Mouse (Mus musculus): Measurements from ENCODE around the gene Wdr20. TPM values are rescaled to one million over a fixed set of nuclear protein-coding genes. Genes with fewer than 3 reads are reported as not detected.

Wdr20 gene
- total and polyA plus RNA-seq, 3 experiments, result 18.8 to 25.8 TPM; not detected in 1

DNA sequence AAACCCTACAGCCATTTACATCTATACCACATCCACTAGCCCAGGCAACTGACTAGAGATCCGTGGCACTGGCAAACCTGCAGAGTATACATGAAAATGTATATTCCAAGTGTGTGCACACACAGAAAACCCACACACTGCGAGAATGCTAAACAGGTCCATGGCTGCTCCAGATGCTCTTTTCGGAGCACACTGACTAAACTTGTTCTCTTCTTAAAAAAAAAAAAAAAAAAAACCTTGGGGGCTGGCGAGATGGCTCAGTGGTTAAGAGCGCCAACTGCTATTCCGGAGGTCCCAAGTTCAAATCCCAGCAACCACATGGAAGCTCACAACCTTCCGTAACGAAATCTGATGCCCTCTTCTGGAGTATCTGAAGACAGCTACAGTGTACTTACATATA is 100.1 kb downstream of the Wdr20 start:
- no peaks in the 10 kb centered on the region for H3K9me3 ChIP-seq (replicated peaks; ENCODE audit: insufficient read depth, low read length)
- no peak overlapping the region for H3K9ac ChIP-seq (ENCODE audit: control insufficient read depth, low read depth, low read length, poor library complexity, severe bottlenecking)
- no peak overlapping the region for H3K27ac ChIP-seq (ENCODE audit: control insufficient read depth, low read depth, low read length)
- no peak for TF ChIP-seq EP300 (IDR thresholded peaks at IDR 0.05; ENCODE audit: low read depth in 1 of 2, low read length in 2 of 2)
- no peak for TF ChIP-seq GABPA (IDR thresholded peaks at IDR 0.05; ENCODE audit: low read depth, low read length)
- TF ChIP-seq MAX (IDR thresholded peaks at IDR 0.05; ENCODE audit: low read length), result no peak
- H3K4me1 ChIP-seq (ENCODE audit: control insufficient read depth in 1 of 2, insufficient read depth in 2 of 2, low read length in 2 of 2), result peaks cover 0 to 5% of the 10 kb centered on the region in 2 experiments; a peak in 2 of 4 replicates
- peaks cover 0 to 5% of the 10 kb centered on the region in 2 experiments; a peak in 1 of 4 replicates for H3K36me3 ChIP-seq (ENCODE audit: control insufficient read depth in 1 of 2, insufficient read depth in 2 of 2, low read length in 2 of 2)
- DNase-seq (ENCODE audit: low read depth, low spot score), result no peak
- no peak overlapping the region for H3K4me3 ChIP-seq (ENCODE audit: control insufficient read depth in 1 of 2, insufficient read depth in 1 of 2, low read depth in 2 of 2, low read length in 2 of 2)
- no peaks in the 10 kb centered on the region for H3K27me3 ChIP-seq (ENCODE audit: control insufficient read depth in 1 of 2, insufficient read depth in 2 of 2, low read length in 2 of 2)
- no peaks in the 10 kb centered on the region; the same call in 1 of the 2 replicates for H3K79me2 ChIP-seq (ENCODE audit: control insufficient read depth, insufficient read depth, low read length, poor library complexity)

GRCm38 (mm10) chr12:110840348-110841198 is 102.8 kb downstream of the Wdr20 start, which contains the start of gene Mok:
Mok (minus strand) TSS chr12:110840939.
- peaks cover 0 to 5% of the 10 kb centered on the region in 2 experiments; a peak in 2 of 4 replicates for H3K4me1 ChIP-seq (ENCODE audit: control insufficient read depth in 1 of 2, insufficient read depth in 2 of 2, low read length in 2 of 2)
- no peak for TF ChIP-seq MAX (IDR thresholded peaks at IDR 0.05; ENCODE audit: low read length)
- no peak for TF ChIP-seq ZC3H11A (IDR thresholded peaks at IDR 0.05; ENCODE audit: low read depth, low read length)
- TF ChIP-seq ELF1 (IDR thresholded peaks at IDR 0.05; ENCODE audit: low read depth, low read length), result peak; percentile 83
- TF ChIP-seq SIN3A (IDR thresholded peaks at IDR 0.05; ENCODE audit: low read length), result peak; percentile 94
- TF ChIP-seq MAFK (IDR thresholded peaks at IDR 0.05; ENCODE audit: borderline replicate concordance, low read depth, low read length), result no peak
- TF ChIP-seq HCFC1 (IDR thresholded peaks at IDR 0.05; ENCODE audit: low read depth, low read length), result peak; percentile 77
- TF ChIP-seq POLR2A (IDR thresholded peaks at IDR 0.05; ENCODE audit: control insufficient read depth in 1 of 2, insufficient read depth in 1 of 2, low read depth in 1 of 2, low read length in 2 of 2, poor library complexity in 1 of 2), result peak in 1 of 2 experiments; percentile 43; a peak in 1 of 4 replicates
- TF ChIP-seq TBP (IDR thresholded peaks at IDR 0.05; ENCODE audit: low read depth, low read length), result peak; percentile 92
- no peak for TF ChIP-seq MEF2A (IDR thresholded peaks at IDR 0.05; ENCODE audit: extremely low read depth, insufficient replicate concordance, low read depth, low read length, poor library complexity, severe bottlenecking)
- peak; percentile 79 for TF ChIP-seq MXI1 (IDR thresholded peaks at IDR 0.05; ENCODE audit: low read depth, low read length)
- TF ChIP-seq CHD1 (IDR thresholded peaks at IDR 0.05; ENCODE audit: low read depth, low read length), result no peak
- TF ChIP-seq GABPA (IDR thresholded peaks at IDR 0.05; ENCODE audit: low read depth, low read length), result no peak
- peak; percentile 95 for TF ChIP-seq NRF1 (IDR thresholded peaks at IDR 0.05; ENCODE audit: insufficient read depth, low read depth, low read length, poor library complexity, severe bottlenecking)
- TF ChIP-seq MAZ (IDR thresholded peaks at IDR 0.05; ENCODE audit: low read depth, low read length), result peak; percentile 54; the same call in 1 of the 2 replicates
- TF ChIP-seq ZKSCAN1 (IDR thresholded peaks at IDR 0.05; ENCODE audit: low read depth, low read length), result no peak
- no peak for TF ChIP-seq CTCF (IDR thresholded peaks at IDR 0.05 in 2 of 3, conservative IDR thresholded peaks at IDR 0.05 in 1 of 3; ENCODE audit: control insufficient read depth in 1 of 3, insufficient read depth in 1 of 3, low read depth in 2 of 3, low read length in 3 of 3, poor library complexity in 1 of 3, severe bottlenecking in 1 of 3)
- peak; percentile 60; the same call in 1 of the 2 replicates for TF ChIP-seq NELFE (IDR thresholded peaks at IDR 0.05; ENCODE audit: low read depth, low read length)
- no peak for TF ChIP-seq JUND (IDR thresholded peaks at IDR 0.05; ENCODE audit: low read depth, low read length)
- no peak for TF ChIP-seq ZMIZ1 (IDR thresholded peaks at IDR 0.05; ENCODE audit: low read depth, low read length)
- TF ChIP-seq RAD21 (IDR thresholded peaks at IDR 0.05; ENCODE audit: low read depth, low read length), result no peak
- TF ChIP-seq USF1 (IDR thresholded peaks at IDR 0.05; ENCODE audit: low read depth, low read length), result no peak
- peak; percentile 59; the same call in 1 of the 2 replicates for TF ChIP-seq UBTF (IDR thresholded peaks at IDR 0.05; ENCODE audit: borderline replicate concordance, insufficient read depth, low read depth, low read length)
- no peak for TF ChIP-seq ETS1 (IDR thresholded peaks at IDR 0.05; ENCODE audit: low read depth, low read length)
- TF ChIP-seq GATA1 (IDR thresholded peaks at IDR 0.05; ENCODE audit: low read depth, low read length), result no peak
- no peak for TF ChIP-seq EP300 (IDR thresholded peaks at IDR 0.05; ENCODE audit: low read depth in 1 of 2, low read length in 2 of 2)
- no peak for TF ChIP-seq POLR2AphosphoS2 (IDR thresholded peaks at IDR 0.05; ENCODE audit: low read length)
- no peak for TF ChIP-seq CHD2 (IDR thresholded peaks at IDR 0.05; ENCODE audit: low read length)
- TF ChIP-seq MYB (IDR thresholded peaks at IDR 0.05; ENCODE audit: low read depth, low read length), result no peak

More at GRCm38 (mm10) chr12:110840348-110841198, 102.8 kb downstream of the Wdr20 start, which contains the start of gene Mok:
- H3K9ac ChIP-seq (ENCODE audit: control insufficient read depth, low read depth, low read length, poor library complexity, severe bottlenecking), result peak within 1 kb of the TSS; percentile 63
- peak; percentile 96 for DNase-seq (ENCODE audit: low read depth, low spot score)
- H3K27me3 ChIP-seq (ENCODE audit: control insufficient read depth in 1 of 2, insufficient read depth in 2 of 2, low read length in 2 of 2), result no peaks in the 10 kb centered on the region
- no peaks in the 10 kb centered on the region for H3K9me3 ChIP-seq (replicated peaks; ENCODE audit: insufficient read depth, low read length)
- H3K4me3 ChIP-seq (ENCODE audit: control insufficient read depth in 1 of 2, insufficient read depth in 1 of 2, low read depth in 2 of 2, low read length in 2 of 2), result peak within 1 kb of the TSS; percentile 65 to 72
- peak within 1 kb of the TSS; percentile 40; the same call in 1 of the 2 replicates for H3K27ac ChIP-seq (ENCODE audit: control insufficient read depth, low read depth, low read length)
- no peaks in the 10 kb centered on the region; the same call in 1 of the 2 replicates for H3K79me2 ChIP-seq (ENCODE audit: control insufficient read depth, insufficient read depth, low read length, poor library complexity)
- H3K36me3 ChIP-seq (ENCODE audit: control insufficient read depth in 1 of 2, insufficient read depth in 2 of 2, low read length in 2 of 2), result peaks cover 0 to 5% of the 10 kb centered on the region in 2 experiments; a peak in 1 of 4 replicates

All from MEL (cell line).